Mouse (Mus musculus) myocyte (in vitro differentiated cells): ENCODE data around the gene Chrnb1.

Experiments used
- MAX ChIP-seq: IDR thresholded peaks from one replicate; pipeline ENCODE4 v1.6.1; 2011; ENCODE audit warnings: low read depth, mild to moderate bottlenecking, control low read depth
- MYOG ChIP-seq, 3 experiments: IDR thresholded peaks; one replicate each; pipeline ENCODE4 v1.6.1; 2011; ENCODE audit warnings: control low read depth in 2 of 3, low read depth in 2 of 3, mild to moderate bottlenecking in 2 of 3; ENCODE audit not compliant: insufficient read length in 2 of 3, control insufficient read depth in 1 of 3, insufficient read depth in 1 of 3
- POLR2A ChIP-seq: IDR thresholded peaks from one replicate; pipeline ENCODE4 v1.6.1; 2011; ENCODE audit warnings: low read depth, mild to moderate bottlenecking, control low read depth, moderate library complexity; ENCODE audit not compliant: insufficient read length

DNA sequence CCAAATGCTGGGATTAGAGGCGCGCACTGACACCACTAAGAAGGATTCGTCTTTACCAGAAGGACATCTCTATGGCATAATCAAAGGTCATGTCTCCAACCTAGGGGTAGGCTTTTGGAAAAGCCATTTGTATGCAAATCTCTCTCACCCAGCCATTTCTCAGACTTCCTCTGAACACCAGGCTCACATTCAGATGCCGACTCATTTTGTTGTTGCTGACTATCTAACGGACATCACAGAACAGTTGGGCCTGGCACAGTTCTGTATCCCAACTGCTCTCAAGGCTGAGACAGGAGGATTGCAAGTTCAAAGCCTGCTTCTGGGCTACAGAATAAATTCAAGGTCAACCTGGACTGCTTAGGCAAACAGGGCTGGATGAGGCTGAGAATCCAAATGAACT lies 8.4 kb downstream of the Chrnb1 start:
- TF ChIP-seq POLR2A (no peak), MAX (no peak), MYOG (IDR thresholded peaks at IDR 0.05; ENCODE audit: control insufficient read depth in 1 of 3, insufficient read depth in 1 of 3, insufficient read length in 2 of 3, low read depth in 2 of 3) (no peak)
